Mouse (Mus musculus) layer of hippocampus, postnatal 36 days (tissue): ENCODE measurements around the gene 4933428G20Rik. TPM values are rescaled to one million over a fixed set of nuclear protein-coding genes. Genes with fewer than 3 reads are reported as not detected.

ENCODE experiments used
- DNase-seq, 2 experiments: peaks; one replicate each; pipeline ENCODE4 v3.0.0; 2022
- total RNA-seq, 2 experiments: library from RNA; stranded (reverse); gene quantifications; 2 replicates each; pipeline ENCODE4 v1.2.3; 2021

The 4933428G20Rik gene
- total RNA-seq, 2 experiments from 2014 or later = not detected

DNA sequence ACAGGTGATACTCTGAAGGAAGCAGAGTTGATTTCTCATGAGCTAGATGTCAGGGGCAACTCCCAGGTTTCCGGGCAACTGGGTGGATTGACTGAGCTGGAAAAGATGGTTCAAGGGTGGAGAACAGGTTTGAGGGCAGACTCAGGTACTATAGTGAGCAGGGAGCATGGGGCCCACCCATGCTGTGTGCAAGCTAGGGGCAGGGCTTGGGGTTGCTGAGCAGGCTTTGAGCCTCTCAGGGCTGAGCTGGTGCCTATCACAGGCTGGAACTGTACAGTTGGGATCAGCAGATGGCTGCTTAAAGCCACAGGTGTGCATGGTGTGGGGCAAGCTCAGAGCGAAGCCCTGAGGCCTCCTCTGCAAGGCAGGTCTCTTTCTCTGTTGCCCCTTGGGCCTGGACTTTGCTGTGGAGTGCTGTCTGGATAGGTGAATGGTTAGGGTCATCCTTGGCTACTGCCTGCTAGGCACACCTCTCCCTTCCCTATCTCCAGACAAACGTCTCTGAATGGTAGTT lies 38.8 kb downstream of the 4933428G20Rik start:
- no peak for DNase-seq

- no peak for DNase-seq
Observed at GRCm38 (mm10) chr11:97457120-97457519, 43.0 kb downstream of the 4933428G20Rik start.

- DNase-seq = peak in 1 of 2 experiments; percentile 58
Observed at GRCm38 (mm10) chr11:97451625-97452024, 48.5 kb downstream of the 4933428G20Rik start.

DNA sequence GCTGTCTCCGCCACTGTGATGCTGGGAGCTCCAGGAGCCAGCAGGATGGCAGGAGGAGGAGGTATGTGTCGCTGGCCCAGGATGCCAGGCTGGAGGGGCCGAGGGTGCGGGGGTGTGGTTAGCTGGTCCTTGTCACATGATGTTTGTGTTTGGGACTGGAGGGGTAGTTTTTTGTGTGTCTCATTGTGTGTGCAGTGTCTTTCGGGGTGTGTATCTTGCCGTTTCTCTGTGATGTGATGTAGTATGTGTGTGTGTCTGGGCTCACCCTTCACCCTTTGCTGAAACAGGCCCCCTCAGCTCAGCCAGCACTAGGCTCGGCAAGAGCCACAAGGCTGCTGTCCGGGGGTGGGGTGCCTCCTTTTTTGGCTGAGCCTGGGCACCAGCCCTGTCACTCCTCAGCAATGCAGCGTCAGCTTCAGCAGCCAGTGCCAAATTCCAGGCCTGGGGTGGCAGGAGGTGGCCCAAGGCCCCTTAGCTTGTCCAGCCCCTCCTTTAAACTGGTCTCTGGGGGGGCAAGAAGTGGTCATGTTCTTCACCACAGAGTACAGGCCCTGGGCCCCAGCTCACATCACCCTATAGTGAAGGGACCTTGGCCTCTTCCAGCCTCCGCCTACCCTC lies 49.7 kb downstream of the 4933428G20Rik start:
- no peak for DNase-seq

GRCm38 (mm10) chr11:97449601-97450293 lies 50.4 kb downstream of the 4933428G20Rik start:
- peak; percentile 70 to 73 for DNase-seq

DNA sequence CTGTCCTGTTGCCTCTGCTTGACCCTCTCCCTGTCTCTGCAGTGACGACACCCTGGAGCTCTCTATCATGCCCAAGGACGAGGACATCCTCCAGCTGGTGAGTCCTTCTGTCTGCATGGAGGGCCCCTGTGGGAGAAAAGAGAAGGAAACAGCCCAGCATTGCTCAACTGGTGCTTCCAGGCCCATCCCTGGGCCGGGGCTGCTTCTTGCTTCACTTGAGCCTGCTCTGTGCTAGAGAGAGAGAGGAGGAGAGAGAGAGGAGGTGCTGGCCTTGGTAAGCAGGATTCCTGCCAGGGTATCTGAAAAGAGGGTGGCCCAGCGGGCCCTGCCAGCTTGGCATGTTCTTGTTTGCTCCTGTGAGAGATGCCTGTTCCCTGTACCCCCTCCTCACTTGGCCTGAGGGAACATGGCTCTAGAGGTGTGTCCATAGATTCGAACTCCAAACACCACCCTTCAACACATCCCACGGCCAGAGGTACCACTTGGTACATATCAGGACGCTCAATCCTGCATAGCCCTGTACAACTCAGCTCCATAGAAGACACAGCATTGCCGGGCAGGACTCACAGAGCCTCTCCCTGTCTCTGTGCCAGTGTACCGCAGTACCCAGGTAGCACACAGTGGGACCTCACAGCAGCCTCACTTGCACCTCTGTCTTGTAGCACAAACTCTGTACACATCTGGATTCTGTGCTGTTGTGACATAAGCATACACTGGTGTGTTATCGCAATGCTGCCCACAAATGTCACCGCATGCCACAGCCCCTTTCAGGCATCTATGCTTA lies 51.3 kb downstream of the 4933428G20Rik start:
- no peak for DNase-seq

DNA sequence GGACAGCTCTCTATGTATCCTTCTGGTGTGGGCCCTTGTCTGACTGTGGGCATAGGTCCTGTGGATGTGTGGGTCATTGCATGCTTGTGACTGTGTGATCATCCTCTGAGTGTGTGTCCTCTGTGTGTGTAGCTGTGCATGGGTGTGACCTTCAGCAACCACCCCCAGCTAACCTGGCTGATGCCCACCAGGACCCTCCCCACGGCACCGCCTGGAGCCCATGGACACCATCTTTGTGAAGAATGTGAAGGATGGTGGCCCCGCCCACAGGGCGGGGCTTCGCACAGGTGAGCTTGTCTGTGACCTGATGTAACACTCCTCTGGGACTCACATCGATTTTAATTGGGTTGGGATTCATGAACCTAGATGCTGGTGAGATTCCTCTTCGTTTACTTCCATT lies 52.2 kb downstream of the 4933428G20Rik start:
- DNase-seq = no peak

GRCm38 (mm10) chr11:97445999-97446511 lies 54.1 kb downstream of the 4933428G20Rik start:
- no peak for DNase-seq

DNA sequence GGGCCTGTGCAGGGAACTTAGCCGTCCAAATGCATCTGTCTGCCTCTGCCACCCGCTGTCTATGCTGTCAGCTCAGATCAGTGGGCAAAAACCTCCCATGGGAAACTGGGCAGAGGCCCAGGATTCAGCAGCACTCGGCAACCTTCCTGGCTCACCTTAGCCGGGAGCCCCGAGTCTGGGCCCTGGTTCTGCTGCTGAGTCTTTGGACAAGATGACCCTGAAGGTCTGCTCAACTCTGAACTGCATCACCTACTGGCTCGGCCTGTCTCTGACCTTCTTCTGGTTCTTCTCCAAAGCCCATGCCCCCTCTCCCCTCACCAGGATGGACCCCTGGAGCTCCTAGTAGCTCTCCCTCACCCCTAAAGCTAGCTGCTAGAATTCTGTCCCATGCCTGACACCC lies 54.5 kb downstream of the 4933428G20Rik start:
- no peak for DNase-seq

- DNase-seq = no peak
Observed at GRCm38 (mm10) chr11:97442891-97443675, 57.1 kb downstream of the 4933428G20Rik start.

DNA sequence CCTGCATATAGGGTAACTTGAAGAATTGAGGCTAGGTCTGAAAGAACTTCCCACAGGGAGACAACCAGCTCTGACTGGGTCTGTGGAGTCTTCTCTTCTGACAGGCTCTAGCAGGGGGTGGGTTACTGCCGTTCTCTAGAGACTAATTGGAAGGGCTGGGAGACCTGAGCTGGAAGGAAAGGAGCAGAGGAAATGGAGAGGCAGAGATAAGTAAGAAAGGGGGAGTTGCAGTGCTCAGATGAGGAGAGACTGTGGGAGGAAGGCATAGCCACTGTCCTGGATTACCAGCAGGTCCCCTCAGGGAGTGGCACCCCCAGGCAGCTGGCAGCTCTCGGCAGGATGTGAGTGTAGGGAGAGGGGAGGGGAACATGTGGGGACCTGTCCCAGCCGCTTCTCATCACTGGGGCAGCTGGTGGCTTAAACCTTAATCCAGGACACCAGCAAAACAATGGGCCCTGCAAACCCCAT lies 58.4 kb downstream of the 4933428G20Rik start:
- DNase-seq = no peak

GRCm38 (mm10) chr11:97441036-97441657 lies 59.0 kb downstream of the 4933428G20Rik start:
- DNase-seq = peak in 1 of 2 experiments; percentile 53

Other genes with a start within 250 kb of the 4933428G20Rik start
- 100 to 1,000 TPM; 150 to 154 TPM for gene Npepps, start 219.7 kb downstream of the 4933428G20Rik start, total RNA-seq
- 10 to 100 TPM; 26.8 to 27.4 TPM for gene Mrpl45, start 184.6 kb downstream of the 4933428G20Rik start, total RNA-seq
- under 1 TPM; 0.23 to 0.30 TPM for gene Gpr179, start 148.3 kb downstream of the 4933428G20Rik start, total RNA-seq
- 10 to 100 TPM; 83.8 to 83.9 TPM for gene Socs7, start 137.8 kb downstream of the 4933428G20Rik start, total RNA-seq
- gene Arhgap23, start 84.8 kb downstream of the 4933428G20Rik start, total RNA-seq = 10 to 100 TPM; 73.4 to 75.4 TPM
- gene Srcin1, start 75.8 kb upstream of the 4933428G20Rik start, total RNA-seq = 100 to 1,000 TPM; 230 to 247 TPM
- 10 to 100 TPM; 33.6 to 34.2 TPM for gene Epop, start 129.4 kb upstream of the 4933428G20Rik start, total RNA-seq
- 100 to 1,000 TPM; 105 to 110 TPM for gene Mllt6, start 163.1 kb upstream of the 4933428G20Rik start, total RNA-seq
- 10 to 100 TPM; 52.8 to 58.2 TPM for gene Cisd3, start 185.5 kb upstream of the 4933428G20Rik start, total RNA-seq
- 10 to 100 TPM; 23.5 to 30.6 TPM for gene Pcgf2, start 200.2 kb upstream of the 4933428G20Rik start, total RNA-seq
- 100 to 1,000 TPM; 125 to 129 TPM for gene Psmb3, start 203.1 kb upstream of the 4933428G20Rik start, total RNA-seq
- gene Pip4k2b, start 244.4 kb upstream of the 4933428G20Rik start, total RNA-seq = 100 to 1,000 TPM; 109 to 112 TPM